Mouse (Mus musculus) CH12.LX (cell line): ENCODE measurements around the gene Barx2. TPM values are rescaled to one million over a fixed set of nuclear protein-coding genes. Genes with fewer than 3 reads are reported as not detected.

Experiments used
- DNase-seq: peaks from one replicate; pipeline ENCODE4 v3.0.0-alpha.2; 2013; ENCODE audit errors: extremely low read depth
- H3K27ac ChIP-seq: 2 replicates; pipeline ENCODE4 v1.5.1; 2012; ENCODE audit warnings: low read depth, mild to moderate bottlenecking, control low read depth, moderate library complexity; ENCODE audit not compliant: insufficient read depth
- H3K27me3 ChIP-seq: replicated peaks from 2 replicates; pipeline ENCODE3; 2012; ENCODE audit warnings: inconsistent platforms
- H3K36me3 ChIP-seq, 2 experiments: replicated peaks in 1 of 2; 2 replicates each; pipeline versions ENCODE3 to v1.6.1; 2012; ENCODE audit warnings: inconsistent platforms in 1 of 2, low read length in 1 of 2, mild to moderate bottlenecking in 1 of 2, mixed read lengths in 1 of 2, moderate library complexity in 1 of 2; ENCODE audit not compliant: control insufficient read depth in 1 of 2, insufficient read depth in 1 of 2
- H3K4me1 ChIP-seq, 2 experiments: 2 replicates each; pipeline ENCODE4 v1.6.1; 2012; ENCODE audit warnings: inconsistent platforms in 1 of 2, moderate library complexity in 1 of 2; ENCODE audit not compliant: insufficient read depth in 2 of 2, control insufficient read depth in 1 of 2
- H3K4me2 ChIP-seq: 2 replicates; pipeline ENCODE4 v1.6.1; 2012; ENCODE audit warnings: low read depth, mild to moderate bottlenecking, control low read depth; ENCODE audit not compliant: poor library complexity, insufficient read depth, severe bottlenecking
- H3K4me3 ChIP-seq, 3 experiments: fragments of 150-350 bp in 1 of 3; sonication (generic) in 1 of 3; replicated peaks in 1 of 3; 2 replicates each; pipeline versions ENCODE3 to v1.5.1; 2011 to 2012; ENCODE audit warnings: low read depth in 2 of 3, low read length in 2 of 3, mild to moderate bottlenecking in 2 of 3, moderate library complexity in 2 of 3, control low read depth in 1 of 3, improper control_type of control experiment in 1 of 3, inconsistent platforms in 1 of 3, mixed read lengths in 1 of 3; ENCODE audit not compliant: poor library complexity in 1 of 3
- H3K79me2 ChIP-seq: replicated peaks from 2 replicates; pipeline ENCODE4 v1.6.1; 2012; ENCODE audit warnings: mild to moderate bottlenecking, moderate library complexity; ENCODE audit not compliant: control insufficient read depth, poor library complexity, insufficient read depth, severe bottlenecking; ENCODE audit errors: extremely low read depth
- H3K9ac ChIP-seq: 2 replicates; pipeline ENCODE4 v1.6.1; 2012; ENCODE audit warnings: low read depth, mild to moderate bottlenecking, control low read depth, moderate library complexity; ENCODE audit not compliant: insufficient read depth
- H3K9me3 ChIP-seq: replicated peaks from 2 replicates; pipeline ENCODE3; 2012; ENCODE audit warnings: low read length, inconsistent platforms, mixed read lengths
- E2F4 ChIP-seq: IDR thresholded peaks from 2 replicates; pipeline ENCODE4 v1.6.1; 2011; ENCODE audit warnings: low read depth, low read length, improper control_type of control experiment; ENCODE audit not compliant: insufficient replicate concordance
- ELF1 ChIP-seq: IDR thresholded peaks from 2 replicates; pipeline ENCODE4 v1.6.1; 2014; ENCODE audit warnings: low read depth, mild to moderate bottlenecking, inconsistent platforms, low read length, improper control_type of control experiment
- EP300 ChIP-seq: IDR thresholded peaks from 2 replicates; pipeline ENCODE4 v1.6.1; 2011; ENCODE audit warnings: low read length, improper control_type of control experiment
- GABPA ChIP-seq: IDR thresholded peaks from 2 replicates; pipeline ENCODE4 v1.6.1; 2012; ENCODE audit warnings: low read depth, low read length, improper control_type of control experiment, inconsistent platforms; ENCODE audit not compliant: insufficient replicate concordance
- IRF4 ChIP-seq: IDR thresholded peaks from 2 replicates; pipeline ENCODE4 v1.6.1; 2014; ENCODE audit warnings: low read depth, mild to moderate bottlenecking, inconsistent platforms, low read length, improper control_type of control experiment
- MAFK ChIP-seq: IDR thresholded peaks from 2 replicates; pipeline ENCODE4 v1.6.1; 2011; ENCODE audit warnings: low read length, improper control_type of control experiment; ENCODE audit not compliant: insufficient replicate concordance
- NELFE ChIP-seq: IDR thresholded peaks from 2 replicates; pipeline ENCODE4 v1.6.1; 2011; ENCODE audit warnings: low read depth, low read length, improper control_type of control experiment
- NRF1 ChIP-seq: IDR thresholded peaks from 2 replicates; pipeline ENCODE4 v1.6.1; 2014; ENCODE audit warnings: low read depth, mild to moderate bottlenecking, inconsistent platforms, low read length, improper control_type of control experiment, moderate library complexity
- POLR2AphosphoS2 ChIP-seq: IDR thresholded peaks from 2 replicates; pipeline ENCODE4 v1.6.1; 2011; ENCODE audit warnings: low read depth, low read length, improper control_type of control experiment
- RCOR1 ChIP-seq: conservative IDR thresholded peaks from 2 replicates; pipeline ENCODE4 v1.6.1; 2012; ENCODE audit warnings: low read depth, mild to moderate bottlenecking, inconsistent platforms, low read length, improper control_type of control experiment
- USF2 ChIP-seq: conservative IDR thresholded peaks from 2 replicates; pipeline ENCODE4 v1.6.1; 2011; ENCODE audit warnings: low read depth, low read length, improper control_type of control experiment
- ZNF384 ChIP-seq: IDR thresholded peaks from 2 replicates; pipeline ENCODE4 v1.6.1; 2012; ENCODE audit warnings: low read depth, low read length, improper control_type of control experiment, inconsistent platforms
- dilution Hi-C: fragments of 300-500 bp; cut with MboI; formaldehyde crosslinking; loops from 2 replicates; pipeline ENCODE4 v1.14.3; 2020; ENCODE audit warnings: low sequenced_read_pairs; ENCODE audit not compliant: extremely low pct_unique_long_range_greater_than_20kb, extremely low pct_ligation_motif_present
- in situ Hi-C: fragments of 300-500 bp; cut with MboI; formaldehyde crosslinking; loops from 3 replicates; pipeline ENCODE4 v1.14.3; 2019; ENCODE audit warnings: low sequenced_read_pairs, low pct_ligation_motif_present, low pct_unique_long_range_greater_than_20kb, mixed read lengths
- polyA plus RNA-seq: library from polyadenylated mRNA; unstranded; fragments of >175 nt; gene quantifications from 2 replicates; pipeline ENCODE4 v1.2.1, GENCODE M21; 2012; ENCODE audit warnings: low read depth; ENCODE audit not compliant: insufficient read length
- total RNA-seq, 2 experiments: library from RNA; depleted of rRNA; stranded (reverse); fragments of 300-350 nt in 1 of 2; fragments of >200 nt in 1 of 2; gene quantifications; 2 replicates each; pipeline ENCODE4 v1.2.3; 2012 to 2014

The Barx2 gene
- total and polyA plus RNA-seq, 3 experiments = not detected

GRCm38 (mm10) chr9:31844614-31845013 is 68.6 kb downstream of the Barx2 start:
- dilution Hi-C loops = no loop called here

GRCm38 (mm10) chr9:31841108-31841815 is 72.0 kb downstream of the Barx2 start:
- in situ Hi-C loops = no loop called here
- DNase-seq = peak; percentile 75
- TF ChIP-seq ELF1 = peak; percentile 74
- TF ChIP-seq IRF4 = 0 out of 2 replicates have a peak, but pooled peaks have one; percentile 8
- TF ChIP-seq USF2 = no peak
- peak; percentile 72 for TF ChIP-seq NRF1
- peak; percentile 36; the same call in 1 of the 2 replicates for TF ChIP-seq ZNF384
- peak; percentile 51 for TF ChIP-seq EP300
- TF ChIP-seq GABPA = no peak
- no peak for TF ChIP-seq E2F4
- no peak for TF ChIP-seq RCOR1
- no peak for TF ChIP-seq NELFE
- TF ChIP-seq, all 38 proteins: peak for 5

More at GRCm38 (mm10) chr9:31844614-31845013, 68.6 kb downstream of the Barx2 start:
- Histone ChIP-seq H3K79me2 (no peaks in the 10 kb centered on the region), H3K27me3 (no peaks in the 10 kb centered on the region), H3K4me3 (no peak overlapping the region), H3K9ac (no peak overlapping the region), H3K4me2 (no peak overlapping the region), H3K9me3 (no peaks in the 10 kb centered on the region), H3K36me3 (no peaks in the 10 kb centered on the region), H3K27ac (no peak overlapping the region), H3K4me1 (peaks cover 3 to 13% of the 10 kb centered on the region in 2 experiments; a peak in 3 of 4 replicates)
- DNase-seq = no peak
- in situ Hi-C loops = no loop called here
- TF ChIP-seq MAFK (no peak), GABPA (no peak), POLR2AphosphoS2 (no peak), RCOR1 (no peak)

More at GRCm38 (mm10) chr9:31841108-31841815, 72.0 kb downstream of the Barx2 start:
- no peak overlapping the region for H3K9ac ChIP-seq
- H3K9me3 ChIP-seq = no peaks in the 10 kb centered on the region
- H3K79me2 ChIP-seq = no peaks in the 10 kb centered on the region
- peaks cover 3 to 13% of the 10 kb centered on the region in 2 experiments; a peak in 3 of 4 replicates for H3K4me1 ChIP-seq
- no peak overlapping the region for H3K27ac ChIP-seq
- H3K4me2 ChIP-seq = peak overlapping the region; percentile 55
- H3K27me3 ChIP-seq = no peaks in the 10 kb centered on the region
- dilution Hi-C loops = no loop called here
- no peaks in the 10 kb centered on the region for H3K36me3 ChIP-seq
- H3K4me3 ChIP-seq = peak overlapping the region in 1 of 3 experiments; percentile 18
